Comparison of ENCODE assay signal across 10 mouse cellular contexts in genomic region chr15:95797144-95797983, GRCm38 (mm10). TPM values are rescaled to one million over a fixed set of nuclear protein-coding genes. Genes with fewer than 3 reads are reported as not detected.
A peak's percentile ranks its signal among the peaks of the same experiment; 100 is the strongest.
DNase-seq lines count a peak whose midpoint lies in the region; ATAC-seq and TF ChIP-seq lines count a peak whose summit lies in the region.
"Had no signal": no experiment of that assay in that cellular context is flagged by ENCODE, and none has a peak within 500 bp of the region (broad histone marks: within the 10 kb centered on the region; RNA-seq: fewer than 3 reads in every experiment).

No protein-coding gene starts in this region.

- H3K4me3 ChIP-seq in kidney, embryonic 14.5 days (ENCODE audit: low read length), result no peak overlapping the region
- no peak overlapping the region for H3K4me3 ChIP-seq in thymus, adult 2 months (ENCODE audit: control insufficient read depth, insufficient read depth, low read length)
- H3K4me3 ChIP-seq in hindbrain, embryonic 13.5 days, result no peak overlapping the region
- H3K4me3 ChIP-seq: limb, embryonic 15.5 days had no signal

- no peaks in the 10 kb centered on the region for H3K27me3 ChIP-seq in kidney, embryonic 14.5 days (ENCODE audit: control insufficient read depth, insufficient read depth, low read length)
- H3K27me3 ChIP-seq in thymus, adult 2 months (ENCODE audit: control insufficient read depth, insufficient read depth, low read length), result no peaks in the 10 kb centered on the region
- H3K27me3 ChIP-seq in hindbrain, embryonic 13.5 days, result no peaks in the 10 kb centered on the region
- H3K27me3 ChIP-seq: limb, embryonic 15.5 days had no signal

- H3K4me1 ChIP-seq in kidney, embryonic 14.5 days (ENCODE audit: control insufficient read depth, insufficient read depth, low read length), result peaks cover 41% of the 10 kb centered on the region
- H3K4me1 ChIP-seq in thymus, adult 2 months (replicated peaks; ENCODE audit: control insufficient read depth, insufficient read depth, low read length), result peaks cover 41% of the 10 kb centered on the region
- H3K4me1 ChIP-seq in hindbrain, embryonic 13.5 days (replicated peaks), result peaks cover 38% of the 10 kb centered on the region

- no peak for TF ChIP-seq POLR2A in thymus, adult 2 months (IDR thresholded peaks at IDR 0.05; ENCODE audit: control insufficient read depth, extremely low read depth, insufficient read depth, low read length, poor library complexity)

- H3K9me3 ChIP-seq in kidney, embryonic 14.5 days (ENCODE audit: control insufficient read depth, low read length), result no peaks in the 10 kb centered on the region
- no peaks in the 10 kb centered on the region for H3K9me3 ChIP-seq in hindbrain, embryonic 13.5 days
- H3K9me3 ChIP-seq: limb, embryonic 15.5 days had no signal

- 40% methylated on average over 9 of the region's 9 CpGs for WGBS in kidney, embryonic 14.5 days
- 42% methylated on average over 9 of the region's 9 CpGs for WGBS in thymus, adult 2 months
- 79% methylated on average over 9 of the region's 9 CpGs for WGBS in hindbrain, embryonic 13.5 days

- no peak for TF ChIP-seq CTCF in thymus, adult 2 months (IDR thresholded peaks at IDR 0.05; ENCODE audit: borderline replicate concordance, control insufficient read depth, extremely low read depth, insufficient read depth, low read length, poor library complexity)

- H3K36me3 ChIP-seq in kidney, embryonic 14.5 days (ENCODE audit: control insufficient read depth, insufficient read depth, low read length), result no peaks in the 10 kb centered on the region
- H3K36me3 ChIP-seq in thymus, adult 2 months (ENCODE audit: control insufficient read depth, insufficient read depth, low read length), result peaks cover 16% of the 10 kb centered on the region
- H3K36me3 ChIP-seq in hindbrain, embryonic 13.5 days, result peaks cover 8% of the 10 kb centered on the region; the same call in 1 of the 2 replicates

- no peak overlapping the region; the same call in 1 of the 2 replicates for H3K27ac ChIP-seq in kidney, embryonic 14.5 days (ENCODE audit: low read depth, low read length)
- H3K27ac ChIP-seq in thymus, adult 2 months (ENCODE audit: control insufficient read depth, insufficient read depth, low read length), result peak overlapping the region; percentile 44; the same call in 1 of the 2 replicates
- no peak overlapping the region for H3K27ac ChIP-seq in hindbrain, embryonic 13.5 days
- H3K27ac ChIP-seq: limb, embryonic 15.5 days had no signal

- no peak overlapping the region for H3K4me2 ChIP-seq in kidney, embryonic 14.5 days (replicated peaks; ENCODE audit: low read depth, low read length)
- H3K4me2 ChIP-seq in hindbrain, embryonic 13.5 days, result no peak overlapping the region
- H3K4me2 ChIP-seq: limb, embryonic 15.5 days had no signal

- H3K9ac ChIP-seq in kidney, embryonic 14.5 days (ENCODE audit: low read depth, low read length), result no peak overlapping the region; the same call in 1 of the 2 replicates
- H3K9ac ChIP-seq in hindbrain, embryonic 13.5 days, result no peak overlapping the region
- H3K9ac ChIP-seq: limb, embryonic 15.5 days had no signal

- DNase-seq in kidney, postnatal 36 days, result no peak
- peak; percentile 22 for DNase-seq in thymus, adult 2 months
- no peak for DNase-seq in thymus, adult 18-20 months
- DNase-seq in embryo, embryonic 11 days, result peak; percentile 16
- DNase-seq in yolk sac, embryonic 10.5 days (ENCODE audit: low spot score), result no peak
- DNase-seq: right cerebral cortex, adult 18-20 months had no signal

- ATAC-seq in kidney, embryonic 14.5 days (ENCODE audit: low FRiP score, low TSS enrichment), result peak; percentile 66
- ATAC-seq in hindbrain, embryonic 13.5 days (ENCODE audit: low FRiP score), result no peak
- ATAC-seq: forebrain, embryonic 16.5 days had no signal

RNA-seq across cellular contexts. Expression of gene Ano6, which starts 6.7 kb away (rescaled TPM):
- polyA plus RNA-seq in kidney, embryonic 14.5 days (2014; fragmentation: Nextera tagmentation; extraction: Ambion mirVana), result 34.1 and 54.3 TPM in 2 replicates
- 104 and 130 TPM in 2 replicates for polyA plus RNA-seq in thymus, adult 2 months (2012; rRNA removed)
- polyA plus RNA-seq in hindbrain, embryonic 13.5 days (2015; fragmentation: Nextera tagmentation; extraction: Ambion mirVana), result 28.7 and 31.2 TPM in 2 replicates

Comparison
In these comparisons a context has a peak if more than half of its experiments do, and no peak if none do; other contexts are left out.
1. DNase-seq: peak in thymus, adult 2 months (single experiment) and embryo, embryonic 11 days (single experiment); none in kidney, postnatal 36 days (0 of 2), thymus, adult 18-20 months (0 of 2) and yolk sac, embryonic 10.5 days (single experiment).